25 mouse cellular contexts compared by ENCODE assay signal in genomic region chr1:86555665-86556064, GRCm38 (mm10).
"Had no signal": no experiment of that assay in that cellular context is flagged by ENCODE, and none has a peak within 500 bp of the region (broad histone marks: within the 10 kb centered on the region; RNA-seq: fewer than 3 reads in every experiment).

No protein-coding gene starts in this region.

- DNase-seq: gastrocnemius, postnatal 10 days; gastrocnemius, postnatal 25 days; heart, postnatal 14 days; heart, postnatal 36 days; kidney, adult 11 months; kidney, adult 2 months; kidney, adult 9 months; kidney, postnatal 14 days; kidney, postnatal 36 days; layer of hippocampus, adult 9-11 months; layer of hippocampus, postnatal 36 days; left cerebral cortex, postnatal 4 days had no signal

- H3K9ac ChIP-seq: heart, embryonic 13.5 days; heart, embryonic 15.5 days; hindbrain, embryonic 12.5 days; hindbrain, embryonic 15.5 days; kidney, embryonic 15.5 days; limb, embryonic 13.5 days; limb, embryonic 15.5 days had no signal

- H3K9me3 ChIP-seq: heart, embryonic 13.5 days; heart, embryonic 15.5 days; hindbrain, embryonic 10.5 days; hindbrain, embryonic 12.5 days; hindbrain, embryonic 15.5 days; kidney, embryonic 15.5 days; limb, embryonic 13.5 days; limb, embryonic 15.5 days had no signal

- H3K4me2 ChIP-seq: heart, embryonic 11.5 days; heart, embryonic 13.5 days; heart, embryonic 15.5 days; hindbrain, embryonic 12.5 days; hindbrain, embryonic 15.5 days; kidney, embryonic 15.5 days; limb, embryonic 13.5 days; limb, embryonic 15.5 days had no signal

- H3K4me1 ChIP-seq: heart, embryonic 15.5 days; hindbrain, embryonic 10.5 days; hindbrain, embryonic 12.5 days; hindbrain, embryonic 15.5 days; limb, embryonic 13.5 days; limb, embryonic 15.5 days had no signal

- H3K27me3 ChIP-seq: heart, embryonic 13.5 days; heart, embryonic 15.5 days; hindbrain, embryonic 12.5 days; hindbrain, embryonic 15.5 days; kidney, embryonic 15.5 days; limb, embryonic 13.5 days; limb, embryonic 15.5 days had no signal

- H3K27ac ChIP-seq: heart, embryonic 13.5 days; heart, embryonic 15.5 days; hindbrain, embryonic 10.5 days; hindbrain, embryonic 12.5 days; hindbrain, embryonic 15.5 days; hindbrain, postnatal 0 days; kidney, embryonic 15.5 days; kidney, postnatal 0 days; limb, embryonic 13.5 days; limb, embryonic 15.5 days had no signal

- H3K4me3 ChIP-seq: heart, embryonic 13.5 days; heart, embryonic 15.5 days; hindbrain, embryonic 10.5 days; hindbrain, embryonic 12.5 days; hindbrain, embryonic 15.5 days; kidney, embryonic 15.5 days; limb, embryonic 13.5 days; limb, embryonic 15.5 days had no signal

- H3K36me3 ChIP-seq: heart, embryonic 15.5 days had no signal

- ATAC-seq: forebrain, embryonic 16.5 days; hindbrain, postnatal 0 days; intestine, embryonic 16.5 days had no signal
